Mouse (Mus musculus) hindbrain, postnatal 0 days (tissue): ENCODE results near the gene Plpp2. TPM values are rescaled to one million over a fixed set of nuclear protein-coding genes. Genes with fewer than 3 reads are reported as not detected.

Source experiments
- ATAC-seq: fragments of 200-750 bp; cut with Nextera tagmentation; 2 replicates; pipeline ENCODE4 v1.8.0; 2017; ENCODE audit warnings: mild to moderate bottlenecking, moderate TSS enrichment, moderate library complexity
- DNase-seq: peaks from one replicate; pipeline ENCODE4 v3.0.0-alpha.2; 2015; ENCODE audit warnings: low spot score
- H3K27ac ChIP-seq: fragments of 300-500 bp; sonication (generic); 2 replicates; pipeline ENCODE4 v1.5.1; 2014; ENCODE audit warnings: mild to moderate bottlenecking
- H3K27me3 ChIP-seq: fragments of 300-500 bp; sonication (generic); 2 replicates; pipeline ENCODE4 v1.6.1; 2014; ENCODE audit warnings: low read length, mixed read lengths; ENCODE audit not compliant: insufficient read depth
- H3K36me3 ChIP-seq: fragments of 300-500 bp; sonication (generic); 2 replicates; pipeline ENCODE4 v1.6.1; 2014; ENCODE audit warnings: low read length, mixed read lengths; ENCODE audit not compliant: insufficient read depth
- H3K4me1 ChIP-seq: fragments of 300-500 bp; sonication (generic); 2 replicates; pipeline ENCODE4 v1.6.1; 2014; ENCODE audit warnings: antibody characterized with exemption, low read length, mixed read lengths; ENCODE audit not compliant: insufficient read depth
- H3K4me2 ChIP-seq: fragments of 300-500 bp; sonication (generic); 2 replicates; pipeline ENCODE4 v1.6.1; 2014; ENCODE audit warnings: low read depth, mild to moderate bottlenecking, low read length, moderate library complexity, mixed read lengths
- H3K4me3 ChIP-seq: fragments of 300-500 bp; sonication (generic); 2 replicates; pipeline ENCODE4 v1.5.1; 2014; ENCODE audit warnings: low read length
- H3K9ac ChIP-seq: fragments of 300-500 bp; sonication (generic); replicated peaks from 2 replicates; pipeline ENCODE4 v1.6.1; 2014; ENCODE audit warnings: mild to moderate bottlenecking, low read length, moderate library complexity, mixed read lengths
- H3K9me3 ChIP-seq: fragments of 300-500 bp; sonication (generic); 2 replicates; pipeline ENCODE4 v1.6.1; 2016; ENCODE audit warnings: low read length, mixed read lengths
- CTCF ChIP-seq: IDR thresholded peaks from 2 replicates; pipeline ENCODE4 v1.5.1; 2016; ENCODE audit warnings: antibody characterized with exemption, control low read depth, low read depth
- WGBS: fragments of 180-500 bp; shearing (Covaris S2); extraction: QIAGEN DNeasy Blood & Tissue Kit; methylation state at CpG from one replicate; pipeline ENCODE4 v1.1.7; 2014; 5-methylcytosine and 5-hydroxymethylcytosine counted together
- polyA plus RNA-seq: library from polyadenylated mRNA; unstranded; fragments of >200 nt; fragmentation: Nextera tagmentation; extraction: Ambion mirVana; gene quantifications from 2 replicates; pipeline ENCODE4 v1.2.1, GENCODE M21; 2015
- total RNA-seq: library from RNA; depleted of rRNA; stranded (reverse); fragments of >200 nt; gene quantifications from 2 replicates; pipeline ENCODE4 v1.2.3, GENCODE M21; 2014

The Plpp2 gene
- total and polyA plus RNA-seq, 2 experiments from 2014 or later = 17.7 to 30.3 TPM

DNA sequence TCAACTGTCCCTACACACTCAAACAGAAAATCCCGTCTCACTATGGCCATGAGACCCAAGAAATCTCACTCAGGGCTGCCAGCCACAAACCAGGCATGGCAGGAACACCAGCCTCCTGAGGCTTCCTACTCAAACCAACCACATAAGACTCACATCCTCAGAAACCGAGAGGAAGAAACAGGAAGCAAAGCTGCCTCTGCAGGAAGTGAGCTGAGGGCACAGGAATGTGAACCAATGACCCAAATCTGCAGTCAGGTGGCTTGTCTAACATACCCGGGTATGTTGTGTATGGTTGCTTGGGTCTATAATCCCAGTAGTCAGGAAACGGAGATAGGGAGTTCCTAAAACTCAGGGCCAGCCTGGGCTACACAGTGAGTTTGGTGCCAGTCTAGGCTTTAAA is 5.3 kb upstream of the Plpp2 start:
- Histone ChIP-seq H3K36me3 (peaks cover 37% of the 10 kb centered on the region), H3K4me1 (no peaks in the 10 kb centered on the region), H3K27me3 (no peaks in the 10 kb centered on the region), H3K4me2 (no peak overlapping the region), H3K27ac (no peak overlapping the region), H3K4me3 (no peak overlapping the region), H3K9me3 (no peaks in the 10 kb centered on the region), H3K9ac (no peak overlapping the region)
- DNase-seq = no peak
- 76% methylated on average over 4 of the region's 4 CpGs for WGBS
- ATAC-seq = no peak
- TF ChIP-seq CTCF = no peak

DNA sequence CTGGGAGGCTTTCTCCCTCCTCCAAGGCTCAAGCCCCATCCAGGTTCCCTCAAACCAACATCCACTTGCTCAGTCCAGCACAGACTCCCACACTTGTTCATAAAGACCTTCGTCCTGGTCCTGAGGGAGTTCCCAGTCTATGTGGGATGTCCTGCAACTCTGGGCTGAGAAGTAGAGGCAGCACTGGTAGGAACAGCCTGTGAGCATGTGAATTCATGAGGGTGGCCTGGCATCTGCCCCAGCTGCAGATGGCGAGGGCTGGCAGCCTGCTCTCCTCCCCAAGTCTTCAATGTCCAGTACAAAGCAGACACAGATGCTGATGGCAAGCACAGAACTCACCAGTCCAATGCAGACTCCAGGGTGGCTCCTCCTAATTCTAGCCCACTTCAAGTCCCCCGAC is 4.7 kb upstream of the Plpp2 start:
- Histone ChIP-seq H3K9me3 (no peaks in the 10 kb centered on the region), H3K4me3 (no peak overlapping the region), H3K4me1 (peaks cover 3% of the 10 kb centered on the region; the same call in 1 of the 2 replicates), H3K9ac (no peak overlapping the region), H3K4me2 (no peak overlapping the region), H3K36me3 (peaks cover 32% of the 10 kb centered on the region), H3K27me3 (no peaks in the 10 kb centered on the region), H3K27ac (no peak overlapping the region)
- TF ChIP-seq CTCF = no peak
- WGBS = 78% methylated on average over 3 of the region's 3 CpGs
- DNase-seq (no peak), ATAC-seq (no peak)

DNA sequence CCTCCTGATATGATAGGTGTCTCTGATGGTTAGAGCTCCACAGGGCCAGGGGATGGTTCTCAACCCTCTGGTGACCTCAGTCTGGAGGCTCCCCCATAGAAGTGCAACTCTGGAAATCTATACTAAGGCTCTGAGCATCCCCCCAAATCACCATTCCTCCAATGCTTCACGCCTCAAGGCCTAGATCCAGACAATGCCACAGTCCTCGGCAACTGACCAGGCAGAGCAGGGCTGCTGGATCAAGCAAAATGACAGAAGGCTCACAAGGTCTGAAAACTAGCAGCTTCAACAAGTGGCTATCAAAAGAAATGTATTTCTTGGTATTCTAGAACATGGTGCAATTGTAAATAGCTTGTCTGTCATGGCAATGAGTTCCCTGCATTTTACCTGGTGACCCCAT is 4.2 kb upstream of the Plpp2 start:
- H3K4me1 ChIP-seq = peaks cover 7% of the 10 kb centered on the region; the same call in 1 of the 2 replicates
- no peak overlapping the region for H3K9ac ChIP-seq
- no peak overlapping the region for H3K27ac ChIP-seq
- H3K27me3 ChIP-seq = no peaks in the 10 kb centered on the region
- no peak overlapping the region for H3K4me3 ChIP-seq
- no peak for DNase-seq
- H3K9me3 ChIP-seq = no peaks in the 10 kb centered on the region
- ATAC-seq = no peak
- 92% methylated on average over 2 of the region's 2 CpGs for WGBS
- no peak overlapping the region for H3K4me2 ChIP-seq
- TF ChIP-seq CTCF = no peak
- peaks cover 27% of the 10 kb centered on the region for H3K36me3 ChIP-seq

DNA sequence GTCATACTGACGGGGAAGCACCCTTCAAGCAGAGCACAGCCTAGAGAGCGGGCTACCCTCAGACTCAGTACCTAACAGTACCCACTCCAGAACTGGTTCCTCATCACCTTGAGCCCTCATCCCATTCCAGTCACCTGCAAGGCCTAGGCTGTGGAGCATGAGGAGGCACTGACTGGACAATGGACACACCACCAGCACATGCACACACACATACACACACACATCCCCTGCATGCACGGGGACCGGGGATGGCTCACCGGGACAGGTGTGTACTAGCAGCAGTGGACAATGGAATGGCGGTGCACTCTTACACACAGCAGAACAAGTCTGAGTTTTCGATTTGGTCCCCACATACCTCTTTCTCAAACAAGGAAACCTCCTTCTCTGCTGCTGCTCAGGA is 3.7 kb upstream of the Plpp2 start:
- WGBS = 93% methylated on average over 7 of the region's 7 CpGs
- H3K4me3 ChIP-seq = no peak overlapping the region

DNA sequence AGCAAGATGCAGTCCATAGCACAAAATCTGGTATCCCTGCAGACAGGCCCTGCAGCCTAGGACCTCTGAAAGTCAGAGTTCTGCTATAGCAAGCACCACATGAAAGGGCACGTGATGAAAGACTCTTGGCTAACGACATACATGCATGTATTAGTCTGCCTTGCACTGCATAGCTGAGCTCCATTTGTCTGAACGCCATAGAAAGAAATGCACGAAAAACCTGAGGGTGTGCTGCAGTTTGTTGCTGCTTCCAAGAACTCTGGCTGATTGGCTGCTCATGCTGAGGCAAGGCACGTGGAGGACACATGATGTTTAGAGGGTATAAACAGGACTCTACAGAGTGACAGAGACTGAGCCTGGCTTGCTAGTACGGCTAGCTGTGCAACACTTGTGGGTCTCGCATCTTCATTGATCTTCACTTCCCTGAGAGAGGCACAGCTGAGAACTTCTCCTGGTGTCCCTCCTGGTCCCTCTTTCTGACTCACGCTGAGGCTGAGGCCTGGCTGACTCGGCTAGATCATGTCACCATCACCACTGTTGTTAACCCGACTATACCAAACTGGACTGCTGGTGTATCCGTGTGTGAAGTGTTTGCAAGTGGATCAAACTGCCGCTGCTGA is 3.0 kb upstream of the Plpp2 start:
- ATAC-seq (no peak), DNase-seq (no peak)
- Histone ChIP-seq H3K9me3 (no peaks in the 10 kb centered on the region), H3K4me1 (peaks cover 8% of the 10 kb centered on the region; the same call in 1 of the 2 replicates), H3K4me3 (no peak overlapping the region), H3K27me3 (no peaks in the 10 kb centered on the region), H3K27ac (no peak overlapping the region), H3K9ac (no peak overlapping the region), H3K36me3 (peaks cover 22% of the 10 kb centered on the region), H3K4me2 (no peak overlapping the region)
- TF ChIP-seq CTCF = no peak
- 75% methylated on average over 12 of the region's 12 CpGs for WGBS

More for the DNA sequence above, 3.7 kb upstream of the Plpp2 start:
- DNase-seq (no peak), ATAC-seq (no peak)
- no peak overlapping the region for H3K4me2 ChIP-seq
- no peak for TF ChIP-seq CTCF
- H3K9me3 ChIP-seq = no peaks in the 10 kb centered on the region
- no peaks in the 10 kb centered on the region for H3K27me3 ChIP-seq
- no peak overlapping the region for H3K27ac ChIP-seq
- H3K36me3 ChIP-seq = peaks cover 23% of the 10 kb centered on the region
- H3K4me1 ChIP-seq = peaks cover 8% of the 10 kb centered on the region; the same call in 1 of the 2 replicates
- H3K9ac ChIP-seq = no peak overlapping the region

DNA sequence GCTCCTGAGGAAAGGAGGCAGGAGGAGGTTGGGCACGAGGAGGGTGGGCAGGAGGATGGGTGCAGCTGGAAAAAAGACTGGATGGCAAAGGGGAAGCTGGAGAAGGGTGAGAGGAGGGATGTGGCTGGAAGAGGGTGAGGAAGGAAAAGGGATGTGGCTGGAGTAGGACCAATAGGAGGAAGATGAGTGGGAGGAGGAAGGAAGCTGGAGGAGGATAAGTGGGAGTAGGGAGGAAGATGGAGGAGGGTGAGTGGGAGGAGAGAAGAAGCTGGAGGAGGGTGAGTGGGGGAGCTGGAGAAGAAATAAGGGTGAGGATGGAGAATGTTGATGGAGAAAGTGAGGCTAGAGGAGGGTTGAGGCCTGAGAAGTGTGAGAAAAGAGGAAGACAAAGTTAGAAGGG is 1.8 kb upstream of the Plpp2 start:
- no peaks in the 10 kb centered on the region for H3K9me3 ChIP-seq
- H3K27ac ChIP-seq = no peak overlapping the region
- peaks cover 8% of the 10 kb centered on the region; the same call in 1 of the 2 replicates for H3K4me1 ChIP-seq
- no peak for ATAC-seq
- no peak overlapping the region for H3K9ac ChIP-seq
- H3K4me2 ChIP-seq = no peak overlapping the region
- DNase-seq = no peak
- H3K4me3 ChIP-seq = no peak overlapping the region
- no peaks in the 10 kb centered on the region for H3K27me3 ChIP-seq
- no peak for TF ChIP-seq CTCF
- peaks cover 12% of the 10 kb centered on the region for H3K36me3 ChIP-seq
- 67% methylated on average over 1 of the region's 1 CpGs for WGBS

DNA sequence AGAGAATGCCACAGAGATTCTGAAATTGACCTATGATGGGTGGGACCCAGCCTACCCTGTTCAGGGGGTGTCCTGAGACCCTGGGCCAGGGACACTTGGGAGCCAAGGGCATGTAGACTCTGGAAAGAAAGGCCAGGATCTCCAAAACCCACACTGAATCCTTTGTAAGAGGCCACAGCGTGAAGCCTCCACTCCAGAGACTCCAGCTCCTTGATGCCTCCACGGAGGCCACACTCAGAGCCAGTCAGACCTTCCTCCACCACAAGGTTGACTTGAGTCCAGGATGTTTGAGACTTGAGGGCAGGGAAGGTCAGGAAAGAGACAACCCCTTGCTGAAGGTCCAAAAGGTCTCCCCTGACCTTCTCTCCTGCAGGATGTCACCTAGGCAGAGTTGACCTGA is 830 bp upstream of the Plpp2 start:
- Histone ChIP-seq H3K4me3 (no peak overlapping the region), H3K36me3 (peaks cover 2% of the 10 kb centered on the region; the same call in 1 of the 2 replicates), H3K4me1 (peaks cover 8% of the 10 kb centered on the region; the same call in 1 of the 2 replicates), H3K4me2 (no peak overlapping the region), H3K27ac (no peak overlapping the region), H3K27me3 (no peaks in the 10 kb centered on the region), H3K9me3 (no peaks in the 10 kb centered on the region), H3K9ac (no peak overlapping the region)
- DNase-seq = no peak
- ATAC-seq = no peak
- TF ChIP-seq CTCF = no peak
- 90% methylated on average over 2 of the region's 2 CpGs for WGBS
